Mouse (Mus musculus): ENCODE data around the gene Cdc25b.

DNA sequence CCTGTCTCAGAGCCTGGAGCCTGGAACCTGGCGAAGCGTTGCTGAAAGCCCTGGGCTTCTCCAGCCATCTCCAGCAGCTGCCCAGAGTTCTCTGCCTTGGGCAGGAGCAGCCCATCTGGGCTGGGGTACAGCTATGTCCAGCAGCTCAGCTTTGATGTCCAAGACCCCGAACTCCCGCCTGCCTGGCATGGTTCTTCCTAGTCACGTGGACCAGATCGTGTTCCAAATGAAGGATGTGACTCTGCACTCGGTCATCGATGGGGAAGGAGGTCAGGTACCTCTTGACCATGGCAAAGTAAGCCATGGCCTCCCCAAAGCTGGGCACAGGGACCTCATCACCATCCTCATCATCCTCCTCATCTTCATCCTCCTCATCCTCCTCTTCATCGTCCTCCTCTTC lies 8.8 kb upstream of the Cdc25b start:
- TF ChIP-seq CTCF (IDR thresholded peaks at IDR 0.05; ENCODE audit: borderline replicate concordance, insufficient read depth, low read length) (no peak), POLR2A (IDR thresholded peaks at IDR 0.05; ENCODE audit: low read depth, low read length) (no peak)
